Mouse (Mus musculus): Measurements from ENCODE around the gene Slc4a8.

GRCm38 (mm10) chr15:100755881-100756624 is 5.5 kb upstream of the Slc4a8 start:
- no peak for TF ChIP-seq CTCF (IDR thresholded peaks at IDR 0.05; ENCODE audit: low read depth)
- no peak for TF ChIP-seq EP300 (optimal IDR thresholded peaks at IDR 0.05)
